Mouse (Mus musculus) intestine, postnatal 0 days (tissue): ENCODE results near the gene Srsf9. TPM values are rescaled to one million over a fixed set of nuclear protein-coding genes. Genes with fewer than 3 reads are reported as not detected.

ENCODE experiments used
- ATAC-seq: fragments of 200-750 bp; cut with Nextera tagmentation; 2 replicates; pipeline ENCODE4 v1.8.0; 2017; ENCODE audit warnings: mild to moderate bottlenecking, moderate TSS enrichment, moderate library complexity
- H3K27ac ChIP-seq: fragments of 300-500 bp; sonication (generic); 2 replicates; pipeline ENCODE4 v1.5.1; 2014; ENCODE audit warnings: mild to moderate bottlenecking, low read depth, low read length, moderate library complexity
- H3K27me3 ChIP-seq: fragments of 300-500 bp; sonication (generic); replicated peaks from 2 replicates; pipeline ENCODE4 v1.6.1; 2014; ENCODE audit warnings: low read length, mixed read lengths; ENCODE audit not compliant: control insufficient read depth, insufficient read depth
- H3K36me3 ChIP-seq: fragments of 300-500 bp; sonication (generic); 2 replicates; pipeline ENCODE4 v1.6.1; 2014; ENCODE audit warnings: mild to moderate bottlenecking, moderate library complexity; ENCODE audit not compliant: control insufficient read depth, insufficient read depth
- H3K4me1 ChIP-seq: fragments of 300-500 bp; sonication (generic); replicated peaks from 2 replicates; pipeline ENCODE4 v1.6.1; 2014; ENCODE audit warnings: antibody characterized with exemption, low read length, mixed read lengths; ENCODE audit not compliant: control insufficient read depth, insufficient read depth
- H3K4me2 ChIP-seq: fragments of 300-500 bp; sonication (generic); replicated peaks from 2 replicates; pipeline ENCODE4 v1.6.1; 2014; ENCODE audit warnings: low read depth, mild to moderate bottlenecking, moderate library complexity
- H3K4me3 ChIP-seq: fragments of 300-500 bp; sonication (generic); 2 replicates; pipeline ENCODE4 v1.5.1; 2014; ENCODE audit warnings: low read depth, low read length
- H3K9ac ChIP-seq: fragments of 300-500 bp; sonication (generic); 2 replicates; pipeline ENCODE4 v1.6.1; 2014; ENCODE audit warnings: mild to moderate bottlenecking, low read depth, low read length
- H3K9me3 ChIP-seq: fragments of 300-500 bp; sonication (generic); 2 replicates; pipeline ENCODE4 v1.6.1; 2016; ENCODE audit warnings: mixed run types; ENCODE audit not compliant: control insufficient read depth
- CTCF ChIP-seq: sonication (generic); IDR thresholded peaks from 2 replicates; pipeline ENCODE4 v1.5.1; 2016; ENCODE audit warnings: low read depth, mild to moderate bottlenecking, control low read depth, antibody characterized with exemption, moderate library complexity
- WGBS: fragments of 180-500 bp; shearing (Covaris S2); extraction: QIAGEN DNeasy Blood & Tissue Kit; methylation state at CpG from one replicate; pipeline ENCODE4 v1.1.7; 2014; 5-methylcytosine and 5-hydroxymethylcytosine counted together
- polyA plus RNA-seq: library from polyadenylated mRNA; unstranded; fragments of >200 nt; fragmentation: Nextera tagmentation; extraction: Ambion mirVana; gene quantifications from 2 replicates; pipeline ENCODE4 v1.2.1, GENCODE M21; 2015

Srsf9 gene
- polyA plus RNA-seq = 105 and 117 TPM in 2 replicates

- Histone ChIP-seq H3K9me3 (no peaks in the 10 kb centered on the region), H3K9ac (peak within 1 kb of the TSS; percentile 82), H3K4me1 (0 out of 2 replicates have a peak, but pooled peaks cover 4% of the 10 kb centered on the region), H3K27me3 (no peaks in the 10 kb centered on the region), H3K4me3 (peak within 1 kb of the TSS; percentile 65), H3K4me2 (peak within 1 kb of the TSS; percentile 94), H3K27ac (peak within 1 kb of the TSS; percentile 72), H3K36me3 (peaks cover 14% of the 10 kb centered on the region)
- WGBS = under 1% methylated on average over 80 of the region's 97 CpGs
- peak; percentile 84 for ATAC-seq
- TF ChIP-seq CTCF = 0 out of 2 replicates have a peak, but pooled peaks have one; percentile 7
These were observed at the start of gene Srsf9 for GRCm38 (mm10) chr5:115326875-115327609. TSS of gene Srsf9 (plus strand) at chr5:115327177.

- Histone ChIP-seq H3K9ac (no peak overlapping the region), H3K27me3 (no peaks in the 10 kb centered on the region), H3K4me2 (no peak overlapping the region), H3K27ac (no peak overlapping the region), H3K4me1 (no peaks in the 10 kb centered on the region), H3K9me3 (no peaks in the 10 kb centered on the region), H3K4me3 (no peak overlapping the region), H3K36me3 (no peaks in the 10 kb centered on the region; the same call in 1 of the 2 replicates)
- WGBS = 55% methylated on average over 1 of the region's 1 CpGs
- no peak for TF ChIP-seq CTCF
- 0 out of 2 replicates have a peak, but pooled peaks have one; percentile 14 for ATAC-seq
These were observed 48.9 kb upstream of the Srsf9 start for GRCm38 (mm10) chr5:115278053-115278452.

GRCm38 (mm10) chr5:115278785-115279184 is 48.2 kb upstream of the Srsf9 start:
- H3K27me3 ChIP-seq = no peaks in the 10 kb centered on the region
- WGBS = 58% methylated on average over 2 of the region's 2 CpGs
- H3K36me3 ChIP-seq = peaks cover 5% of the 10 kb centered on the region; the same call in 1 of the 2 replicates
- TF ChIP-seq CTCF = no peak
- no peak overlapping the region for H3K4me2 ChIP-seq
- H3K27ac ChIP-seq = no peak overlapping the region
- no peak overlapping the region for H3K9ac ChIP-seq
- no peaks in the 10 kb centered on the region for H3K9me3 ChIP-seq
- H3K4me1 ChIP-seq = no peaks in the 10 kb centered on the region
- no peak for ATAC-seq
- no peak overlapping the region for H3K4me3 ChIP-seq

GRCm38 (mm10) chr5:115279226-115280049 is 47.5 kb upstream of the Srsf9 start, which contains the start of gene Coq5:
TSS of gene Coq5 (plus strand) at chr5:115279666.
- Histone ChIP-seq H3K27ac (peak within 1 kb of the TSS; percentile 68), H3K9me3 (no peaks in the 10 kb centered on the region), H3K4me2 (peak within 1 kb of the TSS; percentile 90), H3K4me1 (no peaks in the 10 kb centered on the region), H3K27me3 (no peaks in the 10 kb centered on the region), H3K9ac (peak within 1 kb of the TSS; percentile 82), H3K4me3 (peak within 1 kb of the TSS; percentile 97), H3K36me3 (peaks cover 11% of the 10 kb centered on the region)
- no peak for TF ChIP-seq CTCF
- 3% methylated on average over 43 of the region's 45 CpGs for WGBS
- ATAC-seq = peak; percentile 67

- no peak for ATAC-seq
- no peaks in the 10 kb centered on the region for H3K9me3 ChIP-seq
- H3K4me1 ChIP-seq = no peaks in the 10 kb centered on the region
- H3K9ac ChIP-seq = peak overlapping the region; percentile 82
- peaks cover 18% of the 10 kb centered on the region for H3K36me3 ChIP-seq
- H3K27ac ChIP-seq = peak overlapping the region; percentile 68
- no peaks in the 10 kb centered on the region for H3K27me3 ChIP-seq
- 3% methylated on average over 17 of the region's 17 CpGs for WGBS
- peak overlapping the region; percentile 97 for H3K4me3 ChIP-seq
- H3K4me2 ChIP-seq = peak overlapping the region; percentile 90
- TF ChIP-seq CTCF = no peak
These were observed 46.8 kb upstream of the Srsf9 start for GRCm38 (mm10) chr5:115280050-115280687.

- H3K9ac ChIP-seq = no peak overlapping the region
- TF ChIP-seq CTCF = peak; percentile 65
- H3K4me2 ChIP-seq = no peak overlapping the region
- WGBS = 85% methylated on average over 3 of the region's 3 CpGs
- no peaks in the 10 kb centered on the region for H3K4me1 ChIP-seq
- H3K36me3 ChIP-seq = peaks cover 31% of the 10 kb centered on the region
- no peak overlapping the region for H3K4me3 ChIP-seq
- no peak overlapping the region for H3K27ac ChIP-seq
- no peaks in the 10 kb centered on the region for H3K27me3 ChIP-seq
- ATAC-seq = no peak
- H3K9me3 ChIP-seq = no peaks in the 10 kb centered on the region
These were observed 42.2 kb upstream of the Srsf9 start for GRCm38 (mm10) chr5:115284735-115285134.
